Mouse (Mus musculus) MEL (cell line): Measurements from ENCODE around the gene March10.

ENCODE experiments used
- CTCF ChIP-seq, 3 experiments: IDR thresholded peaks in 2 of 3; conservative IDR thresholded peaks in 1 of 3; 2 replicates each; pipeline ENCODE4 v1.5.1; 2011 to 2012; ENCODE audit warnings: low read length in 3 of 3, low read depth in 2 of 3, mild to moderate bottlenecking in 2 of 3, improper control_type of control experiment in 1 of 3, inconsistent platforms in 1 of 3, mixed read lengths in 1 of 3, moderate library complexity in 1 of 3; ENCODE audit not compliant: control insufficient read depth in 1 of 3, insufficient read depth in 1 of 3, poor library complexity in 1 of 3, severe bottlenecking in 1 of 3
- EP300 ChIP-seq, 2 experiments: IDR thresholded peaks; 2 replicates each; pipeline ENCODE4 v1.6.1; 2011; ENCODE audit warnings: improper control_type of control experiment in 2 of 2, low read length in 2 of 2, low read depth in 1 of 2, mild to moderate bottlenecking in 1 of 2
- GABPA ChIP-seq: IDR thresholded peaks from 2 replicates; pipeline ENCODE4 v1.6.1; 2012; ENCODE audit warnings: low read depth, mild to moderate bottlenecking, inconsistent platforms, low read length, improper control_type of control experiment, moderate library complexity
- POLR2AphosphoS2 ChIP-seq: IDR thresholded peaks from 2 replicates; pipeline ENCODE4 v1.6.1; 2011; ENCODE audit warnings: low read length, improper control_type of control experiment
- POLR2AphosphoS5 ChIP-seq: IDR thresholded peaks from 2 replicates; pipeline ENCODE4 v1.6.1; 2012; ENCODE audit warnings: low read depth, borderline replicate concordance, mild to moderate bottlenecking, inconsistent platforms, low read length, moderate library complexity, mixed read lengths
- SMC3 ChIP-seq: IDR thresholded peaks from 2 replicates; pipeline ENCODE4 v1.6.1; 2011; ENCODE audit warnings: low read depth, low read length, improper control_type of control experiment

DNA sequence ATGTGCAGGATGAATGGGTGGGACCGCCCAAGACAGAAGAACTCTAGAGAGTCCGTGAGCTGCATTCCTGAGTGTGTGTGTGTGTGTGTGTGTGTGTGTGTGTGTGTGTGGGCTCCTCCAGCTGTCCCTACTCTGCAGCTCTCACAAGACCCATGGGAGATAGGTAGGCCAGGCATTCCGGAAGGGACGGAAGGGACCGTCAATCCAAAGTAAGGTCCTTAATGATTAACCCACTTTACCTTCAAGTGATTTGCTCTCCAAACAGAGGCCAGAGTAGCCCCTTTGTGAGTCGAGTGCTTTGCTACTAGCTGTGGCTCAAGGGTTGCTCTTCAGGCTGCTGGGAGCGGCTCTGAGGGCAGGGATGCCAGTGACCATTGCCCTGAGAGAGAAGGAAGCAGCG, 104.4 kb downstream of the March10 start:
- TF ChIP-seq CTCF (IDR thresholded peaks at IDR 0.05 in 2 of 3, conservative IDR thresholded peaks at IDR 0.05 in 1 of 3; ENCODE audit: control insufficient read depth in 1 of 3, insufficient read depth in 1 of 3, low read depth in 2 of 3, low read length in 3 of 3, poor library complexity in 1 of 3, severe bottlenecking in 1 of 3) (no peak), POLR2AphosphoS5 (no peak), SMC3 (no peak), GABPA (no peak), POLR2AphosphoS2 (no peak), EP300 (IDR thresholded peaks at IDR 0.05; ENCODE audit: low read depth in 1 of 2, low read length in 2 of 2) (no peak)
